Mouse (Mus musculus): ENCODE data around the gene Emilin2.

The Emilin2 gene

DNA sequence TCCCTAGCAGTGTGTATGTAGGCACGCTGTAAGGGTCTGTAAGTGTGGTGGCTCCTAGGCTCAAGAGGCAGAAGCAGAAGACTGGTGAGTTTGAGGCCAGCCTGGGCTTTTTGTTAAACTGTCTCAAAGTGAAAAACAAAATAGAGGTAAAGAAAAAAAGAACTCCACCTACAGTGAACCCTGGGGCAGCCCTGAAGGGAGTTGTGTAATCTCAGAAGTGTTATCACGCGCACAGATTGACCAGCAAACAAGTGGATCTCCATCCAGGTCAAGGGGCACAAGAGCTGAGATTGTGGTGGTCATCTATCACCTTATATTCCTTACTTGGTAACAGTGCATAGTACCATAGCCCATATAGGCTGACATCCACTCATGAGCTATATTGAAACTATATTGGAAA, 104.5 kb downstream of the Emilin2 start:
- DNase-seq (ENCODE audit: low read depth in 2 of 2, low spot score in 2 of 2), result no peak

DNA sequence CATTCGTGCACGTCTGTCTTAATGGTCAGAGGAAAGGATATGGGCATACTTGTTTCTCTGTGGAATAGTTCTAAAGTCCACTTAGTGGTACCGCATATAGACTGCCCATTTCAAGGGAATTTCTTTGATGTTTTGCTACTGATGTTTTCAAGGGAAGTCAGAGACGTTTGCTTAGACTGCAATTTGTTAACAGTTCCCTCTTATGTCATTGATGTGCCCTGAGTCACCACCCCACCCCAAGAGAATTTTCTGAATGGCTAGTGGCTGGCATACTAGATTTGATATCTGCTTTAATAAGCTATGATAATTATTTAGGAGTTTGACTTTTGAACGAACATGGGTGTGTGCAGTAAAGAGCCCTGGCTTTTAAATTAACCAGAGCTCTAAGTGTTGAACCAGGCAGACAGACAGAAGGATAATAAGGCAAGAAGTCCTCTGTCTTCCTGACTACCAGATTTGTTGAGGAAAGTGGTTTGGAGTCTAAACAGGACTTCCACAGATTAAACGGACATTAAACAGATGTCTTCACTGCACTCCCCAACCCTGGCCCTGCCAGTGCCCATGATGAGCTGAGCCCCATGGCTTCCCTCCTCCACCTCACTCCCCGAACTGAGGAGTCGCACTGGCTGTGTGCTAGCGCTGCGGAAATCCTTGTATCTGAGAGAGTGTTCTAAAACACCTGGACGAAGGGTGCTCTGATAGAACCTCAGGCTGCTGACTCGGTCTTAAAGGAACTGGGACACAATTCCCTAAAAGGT, 105.5 kb downstream of the Emilin2 start:
- no peak for DNase-seq (ENCODE audit: low read depth in 2 of 2, low spot score in 2 of 2)

DNA sequence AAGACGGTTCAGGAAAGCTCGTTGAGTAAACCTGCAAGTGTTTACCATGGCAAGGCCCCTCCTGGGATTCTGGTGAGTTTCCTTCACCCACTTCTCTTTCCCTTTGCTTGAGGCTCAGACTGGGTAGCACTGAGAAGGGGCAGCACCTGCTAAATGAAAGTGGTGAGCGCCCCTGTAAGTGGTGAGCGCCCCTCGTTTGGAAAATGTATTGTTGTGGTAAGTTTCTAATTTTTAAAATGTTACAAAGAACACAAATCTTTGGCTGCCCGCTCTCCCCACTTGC, 107.0 kb downstream of the Emilin2 start:
- no peak for DNase-seq (ENCODE audit: low read depth in 2 of 2, low spot score in 2 of 2)

DNA sequence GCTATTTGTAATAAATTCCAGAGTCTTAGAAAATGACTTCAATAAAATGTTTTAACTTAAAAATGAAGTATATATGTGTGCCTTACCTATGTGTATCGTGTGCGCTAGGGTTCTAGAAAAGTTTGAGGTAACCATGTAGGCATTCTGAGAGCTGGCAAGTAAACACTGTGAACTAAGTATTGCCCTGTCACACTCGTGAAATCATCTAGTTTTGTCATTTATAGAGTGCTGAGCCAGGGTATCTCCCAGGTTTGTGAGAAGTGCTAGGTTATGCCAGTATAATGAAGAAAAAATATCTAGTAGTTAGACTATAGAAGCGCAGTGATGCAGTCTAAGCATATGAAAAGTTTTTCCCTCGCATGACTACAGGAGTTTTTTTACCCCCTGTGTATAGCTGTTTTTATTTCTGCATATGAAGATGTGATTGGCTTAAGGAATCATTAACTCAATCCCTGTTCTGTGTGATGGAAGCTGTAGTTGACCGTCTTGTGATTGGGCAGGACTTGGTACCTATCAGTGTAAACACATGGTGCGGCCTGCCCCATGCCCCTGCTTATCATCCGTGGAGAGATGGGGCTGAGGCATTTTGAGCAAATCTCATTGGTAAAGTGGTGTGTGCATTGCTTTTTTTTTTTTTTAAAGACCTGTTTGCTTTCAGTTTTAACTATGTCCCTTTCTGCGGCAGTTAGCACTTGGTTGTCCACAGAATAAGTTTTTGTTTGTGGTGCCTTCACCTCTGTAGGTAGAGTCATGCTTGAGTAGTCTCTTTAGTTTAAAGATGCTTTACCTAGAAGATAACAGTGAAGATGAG, 107.6 kb downstream of the Emilin2 start:
- DNase-seq (ENCODE audit: low read depth in 2 of 2, low spot score in 2 of 2), result no peak
